Mouse (Mus musculus): Measurements from ENCODE around the gene Cldn1. TPM values are rescaled to one million over a fixed set of nuclear protein-coding genes. Genes with fewer than 3 reads are reported as not detected.

Cldn1 gene
- polyA plus RNA-seq, 1 experiment: 0.20 TPM

DNA sequence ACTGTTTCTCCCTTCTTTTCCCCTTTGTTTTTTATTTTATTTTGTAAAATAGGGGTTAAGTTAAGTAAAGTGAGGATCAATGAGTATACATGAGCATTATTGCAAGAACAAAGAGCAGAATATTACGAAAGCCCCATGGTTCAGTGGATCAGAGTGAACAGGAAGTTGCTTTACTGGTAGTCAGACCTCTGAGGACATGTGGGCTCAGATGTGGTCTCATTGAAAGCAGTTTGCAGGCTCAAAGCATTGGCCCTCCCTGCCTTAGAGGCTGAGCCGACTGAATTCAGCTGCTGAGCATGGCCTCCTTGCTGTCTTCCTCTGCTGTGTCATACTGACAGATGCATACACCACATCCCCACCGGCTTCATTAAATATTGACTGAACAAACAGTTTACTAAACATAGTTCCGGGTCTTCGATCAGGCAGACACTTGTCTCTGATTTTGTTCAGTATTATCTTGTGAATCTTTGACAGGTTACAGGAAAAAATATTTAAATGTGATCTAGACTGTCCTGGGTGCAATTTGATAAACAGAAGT is 12.5 kb upstream of the Cldn1 start:
- no peak overlapping the region for H3K27ac ChIP-seq (ENCODE audit: control insufficient read depth, insufficient read depth, low read depth, low read length)

DNA sequence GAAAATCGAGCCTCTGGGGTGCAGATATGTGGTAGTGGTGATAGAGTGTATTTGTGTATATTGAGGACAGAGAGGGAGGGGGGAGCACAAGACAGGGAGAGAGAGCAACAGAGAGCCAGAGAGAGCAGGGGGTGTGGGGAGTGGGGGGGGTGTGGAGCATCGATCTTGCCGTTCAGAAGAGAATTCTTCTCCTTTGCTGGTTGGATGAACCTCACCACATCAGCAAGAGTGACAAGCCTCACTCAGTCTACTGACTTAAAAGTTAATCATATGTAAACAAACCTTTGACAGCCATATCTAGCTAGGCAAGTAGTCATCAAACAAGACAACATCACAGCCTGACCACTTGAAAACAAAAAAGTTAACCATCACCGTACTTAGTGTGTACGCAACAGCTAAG is 5.5 kb upstream of the Cldn1 start:
- no peak for TF ChIP-seq POLR2A (IDR thresholded peaks at IDR 0.05; ENCODE audit: control insufficient read depth, low read depth, low read length)
- no peak for TF ChIP-seq CTCF (IDR thresholded peaks at IDR 0.05; ENCODE audit: control insufficient read depth, insufficient read depth, insufficient replicate concordance, low read depth, low read length)
- Histone ChIP-seq H3K36me3 (ENCODE audit: control insufficient read depth, insufficient read depth, low read length) (no peaks in the 10 kb centered on the region), H3K27me3 (ENCODE audit: control insufficient read depth, insufficient read depth, low read length) (no peaks in the 10 kb centered on the region), H3K27ac (ENCODE audit: control insufficient read depth, insufficient read depth, low read depth, low read length) (no peak overlapping the region), H3K4me1 (ENCODE audit: control insufficient read depth, insufficient read depth, low read length) (no peaks in the 10 kb centered on the region), H3K4me3 (ENCODE audit: control insufficient read depth, low read depth, low read length) (no peak overlapping the region)

More for the DNA sequence above, 12.5 kb upstream of the Cldn1 start:
- Histone ChIP-seq H3K27me3 (ENCODE audit: control insufficient read depth, insufficient read depth, low read length) (no peaks in the 10 kb centered on the region), H3K4me1 (ENCODE audit: control insufficient read depth, insufficient read depth, low read length) (no peaks in the 10 kb centered on the region), H3K4me3 (ENCODE audit: control insufficient read depth, low read depth, low read length) (no peak overlapping the region), H3K36me3 (ENCODE audit: control insufficient read depth, insufficient read depth, low read length) (no peaks in the 10 kb centered on the region)
- no peak for TF ChIP-seq CTCF (IDR thresholded peaks at IDR 0.05; ENCODE audit: control insufficient read depth, insufficient read depth, insufficient replicate concordance, low read depth, low read length)
- TF ChIP-seq POLR2A (IDR thresholded peaks at IDR 0.05; ENCODE audit: control insufficient read depth, low read depth, low read length): no peak

- Histone ChIP-seq H3K27me3 (ENCODE audit: control insufficient read depth, insufficient read depth, low read length) (no peaks in the 10 kb centered on the region), H3K27ac (ENCODE audit: control insufficient read depth, insufficient read depth, low read depth, low read length) (no peak overlapping the region), H3K36me3 (ENCODE audit: control insufficient read depth, insufficient read depth, low read length) (no peaks in the 10 kb centered on the region), H3K4me1 (ENCODE audit: control insufficient read depth, insufficient read depth, low read length) (no peaks in the 10 kb centered on the region; the same call in 1 of the 2 replicates), H3K4me3 (ENCODE audit: control insufficient read depth, low read depth, low read length) (no peak overlapping the region)
- TF ChIP-seq CTCF (IDR thresholded peaks at IDR 0.05; ENCODE audit: control insufficient read depth, insufficient read depth, insufficient replicate concordance, low read depth, low read length): no peak
- TF ChIP-seq POLR2A (IDR thresholded peaks at IDR 0.05; ENCODE audit: control insufficient read depth, low read depth, low read length): no peak
Observed at GRCm38 (mm10) chr16:26370127-26370526, 1.5 kb downstream of the Cldn1 start.

DNA sequence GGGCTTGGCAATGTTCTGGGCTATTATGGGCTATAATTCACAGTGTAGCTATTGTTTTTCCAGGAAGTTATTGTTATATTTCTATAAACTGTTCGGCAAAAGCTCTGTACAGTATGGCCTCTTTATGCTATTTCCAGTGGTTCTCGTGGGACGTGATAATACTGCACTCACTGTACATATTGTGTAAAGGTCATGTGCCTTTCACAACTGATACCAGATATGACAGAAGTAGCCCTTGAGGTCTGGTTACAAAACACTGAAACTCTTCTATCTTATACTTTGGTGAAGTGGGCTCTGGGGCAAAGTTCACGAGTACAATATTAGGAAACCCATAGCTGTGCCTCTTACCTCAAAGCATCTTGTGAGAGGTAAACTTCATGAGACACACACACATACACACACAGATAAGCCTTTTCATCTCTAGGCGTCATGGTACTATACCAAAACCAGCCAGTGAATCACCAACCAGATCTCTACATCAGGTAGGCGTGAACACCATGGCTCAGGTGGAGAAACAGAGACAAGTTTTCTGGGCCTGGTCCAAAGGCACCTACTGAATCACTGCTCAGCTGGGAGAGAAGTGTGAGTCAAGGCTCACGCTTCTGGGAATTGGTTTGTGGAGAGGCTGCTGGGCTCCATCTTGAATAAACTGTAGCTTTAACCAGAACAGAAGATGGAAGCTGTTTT is 2.5 kb downstream of the Cldn1 start:
- H3K4me1 ChIP-seq (ENCODE audit: control insufficient read depth, insufficient read depth, low read length): no peaks in the 10 kb centered on the region; the same call in 1 of the 2 replicates
- TF ChIP-seq POLR2A (IDR thresholded peaks at IDR 0.05; ENCODE audit: control insufficient read depth, low read depth, low read length) (no peak), CTCF (IDR thresholded peaks at IDR 0.05; ENCODE audit: control insufficient read depth, insufficient read depth, insufficient replicate concordance, low read depth, low read length) (no peak)
- no peaks in the 10 kb centered on the region for H3K27me3 ChIP-seq (ENCODE audit: control insufficient read depth, insufficient read depth, low read length)
- H3K4me3 ChIP-seq (ENCODE audit: control insufficient read depth, low read depth, low read length): no peak overlapping the region
- no peak overlapping the region for H3K27ac ChIP-seq (ENCODE audit: control insufficient read depth, insufficient read depth, low read depth, low read length)
- H3K36me3 ChIP-seq (ENCODE audit: control insufficient read depth, insufficient read depth, low read length): no peaks in the 10 kb centered on the region

GRCm38 (mm10) chr16:26368121-26368520 is 3.5 kb downstream of the Cldn1 start:
- Histone ChIP-seq H3K4me1 (ENCODE audit: control insufficient read depth, insufficient read depth, low read length) (no peaks in the 10 kb centered on the region; the same call in 1 of the 2 replicates), H3K27ac (ENCODE audit: control insufficient read depth, insufficient read depth, low read depth, low read length) (no peak overlapping the region), H3K36me3 (ENCODE audit: control insufficient read depth, insufficient read depth, low read length) (no peaks in the 10 kb centered on the region), H3K27me3 (ENCODE audit: control insufficient read depth, insufficient read depth, low read length) (no peaks in the 10 kb centered on the region), H3K4me3 (ENCODE audit: control insufficient read depth, low read depth, low read length) (no peak overlapping the region)
- TF ChIP-seq CTCF (IDR thresholded peaks at IDR 0.05; ENCODE audit: control insufficient read depth, insufficient read depth, insufficient replicate concordance, low read depth, low read length) (no peak), POLR2A (IDR thresholded peaks at IDR 0.05; ENCODE audit: control insufficient read depth, low read depth, low read length) (no peak)

DNA sequence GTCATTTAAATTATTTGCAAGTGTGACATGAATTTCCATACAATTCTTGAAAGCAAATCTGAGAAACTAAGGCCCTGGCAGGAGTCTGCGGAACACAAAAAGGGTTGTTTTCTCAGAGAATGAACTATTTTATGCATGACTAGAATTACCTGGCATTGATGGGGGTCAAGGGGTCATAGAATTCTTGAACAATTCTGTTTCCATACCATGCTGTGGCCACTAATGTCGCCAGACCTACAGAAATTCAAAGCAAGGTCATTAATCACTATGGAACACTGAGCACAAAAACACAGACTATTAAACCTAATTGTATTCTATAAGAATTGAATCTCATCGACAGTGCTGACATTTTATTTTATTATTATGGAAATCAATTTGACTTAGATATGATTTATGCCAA is 10.9 kb downstream of the Cldn1 start:
- H3K36me3 ChIP-seq (ENCODE audit: control insufficient read depth, insufficient read depth, low read length): no peaks in the 10 kb centered on the region
- no peak for TF ChIP-seq CTCF (IDR thresholded peaks at IDR 0.05; ENCODE audit: control insufficient read depth, insufficient read depth, insufficient replicate concordance, low read depth, low read length)
- no peak for TF ChIP-seq POLR2A (IDR thresholded peaks at IDR 0.05; ENCODE audit: control insufficient read depth, low read depth, low read length)
- no peak overlapping the region for H3K4me3 ChIP-seq (ENCODE audit: control insufficient read depth, low read depth, low read length)
- no peaks in the 10 kb centered on the region for H3K4me1 ChIP-seq (ENCODE audit: control insufficient read depth, insufficient read depth, low read length)
- no peak overlapping the region for H3K27ac ChIP-seq (ENCODE audit: control insufficient read depth, insufficient read depth, low read depth, low read length)
- H3K27me3 ChIP-seq (ENCODE audit: control insufficient read depth, insufficient read depth, low read length): no peaks in the 10 kb centered on the region

DNA sequence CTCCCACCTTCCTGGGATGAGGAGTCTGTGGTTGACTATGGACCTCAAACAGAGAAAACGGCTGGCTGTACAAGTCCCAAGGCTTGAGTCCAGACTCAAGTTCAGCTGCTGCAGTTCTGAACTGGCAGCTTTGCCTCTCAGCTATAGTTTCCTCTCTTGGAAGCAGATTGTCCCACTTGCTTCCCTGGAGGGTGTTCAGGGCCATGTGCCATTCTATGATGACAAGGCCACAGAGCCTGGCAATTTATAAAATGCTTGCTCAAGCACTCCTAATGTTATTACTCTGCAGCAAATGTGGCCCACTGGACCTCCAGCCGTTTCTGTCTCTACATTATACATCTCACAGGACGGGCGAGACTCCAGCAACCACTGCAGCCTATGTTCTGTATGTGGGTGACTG is 12.0 kb downstream of the Cldn1 start:
- Histone ChIP-seq H3K36me3 (ENCODE audit: control insufficient read depth, insufficient read depth, low read length) (no peaks in the 10 kb centered on the region), H3K4me1 (ENCODE audit: control insufficient read depth, insufficient read depth, low read length) (no peaks in the 10 kb centered on the region), H3K27ac (ENCODE audit: control insufficient read depth, insufficient read depth, low read depth, low read length) (no peak overlapping the region), H3K4me3 (ENCODE audit: control insufficient read depth, low read depth, low read length) (no peak overlapping the region), H3K27me3 (ENCODE audit: control insufficient read depth, insufficient read depth, low read length) (no peaks in the 10 kb centered on the region)
- no peak for TF ChIP-seq CTCF (IDR thresholded peaks at IDR 0.05; ENCODE audit: control insufficient read depth, insufficient read depth, insufficient replicate concordance, low read depth, low read length)
- no peak for TF ChIP-seq POLR2A (IDR thresholded peaks at IDR 0.05; ENCODE audit: control insufficient read depth, low read depth, low read length)
